14 mouse cellular contexts compared by ENCODE assay signal in genomic region chr1:194687746-194688145, GRCm38 (mm10).
A peak's percentile ranks its signal among the peaks of the same experiment; 100 is the strongest.
DNase-seq lines count a peak whose midpoint lies in the region; TF ChIP-seq lines count a peak whose summit lies in the region.
"Had no signal": no experiment of that assay in that cellular context is flagged by ENCODE, and none has a peak within 500 bp of the region (broad histone marks: within the 10 kb centered on the region; RNA-seq: fewer than 3 reads in every experiment).

No protein-coding gene starts in this region.

- H3K27ac ChIP-seq in layer of hippocampus, adult 2 months: peak overlapping the region; percentile 23; the same call in 1 of the 2 replicates
- no peak overlapping the region for H3K27ac ChIP-seq in cerebellum, adult 2 months (ENCODE audit: insufficient read depth, low read length)
- H3K27ac ChIP-seq: kidney, postnatal 0 days; limb, embryonic 15.5 days; neural tube, embryonic 15.5 days had no signal

- peaks cover 4% of the 10 kb centered on the region for H3K4me1 ChIP-seq in cerebellum, adult 2 months (ENCODE audit: control insufficient read depth, insufficient read depth, low read length)

- WGBS in cerebellum, adult 2 months: 60% methylated on average over 1 of the region's 1 CpGs

- no peak overlapping the region for H3K4me3 ChIP-seq in layer of hippocampus, adult 2 months
- no peak overlapping the region for H3K4me3 ChIP-seq in cerebellum, adult 2 months (replicated peaks; ENCODE audit: insufficient read depth, low read depth, low read length)
- H3K4me3 ChIP-seq: limb, embryonic 15.5 days; neural tube, embryonic 15.5 days had no signal

- no peaks in the 10 kb centered on the region for H3K27me3 ChIP-seq in cerebellum, adult 2 months (ENCODE audit: control insufficient read depth, insufficient read depth, low read length)
- H3K27me3 ChIP-seq: limb, embryonic 15.5 days; neural tube, embryonic 15.5 days had no signal

- no peak for DNase-seq in layer of hippocampus, adult 2 months (ENCODE audit: low spot score in 2 of 2)
- DNase-seq in layer of hippocampus, adult 11-12 months (ENCODE audit: low spot score): no peak
- DNase-seq in brain, adult 2 months (ENCODE audit: low read depth, low spot score): peak; percentile 53
- peak; percentile 52 for DNase-seq in heart, adult 8-10 months (ENCODE audit: low spot score)
- peak; percentile 13 for DNase-seq in lung, postnatal 10 days
- DNase-seq in adrenal gland, postnatal 14 days: no peak
- no peak for DNase-seq in cerebellum, adult 2 months
- DNase-seq: adrenal gland, postnatal 25 days; cerebellum, adult 11-12 months; embryo, embryonic 11 days; layer of hippocampus, postnatal 36 days had no signal

- TF ChIP-seq CTCF in layer of hippocampus, adult 2 months (conservative IDR thresholded peaks at IDR 0.05): no peak
- TF ChIP-seq CTCF in cerebellum, adult 2 months (IDR thresholded peaks at IDR 0.05; ENCODE audit: borderline replicate concordance, insufficient read depth, low read depth, low read length): no peak

- TF ChIP-seq POLR2A in cerebellum, adult 2 months (IDR thresholded peaks at IDR 0.05; ENCODE audit: borderline replicate concordance, insufficient read depth, low read length): no peak

Comparison
In these comparisons a context has a peak if more than half of its experiments do, and no peak if none do; other contexts are left out.
1. DNase-seq: peak in brain, adult 2 months (single experiment), heart, adult 8-10 months (single experiment) and lung, postnatal 10 days (single experiment); none in layer of hippocampus, adult 2 months (0 of 2), layer of hippocampus, adult 11-12 months (single experiment), adrenal gland, postnatal 14 days (single experiment) and cerebellum, adult 2 months (0 of 2).